Mouse (Mus musculus): ENCODE results near the gene Oxct1. TPM values are rescaled to one million over a fixed set of nuclear protein-coding genes. Genes with fewer than 3 reads are reported as not detected.

The Oxct1 gene
- total and polyA plus RNA-seq, 3 experiments, result 6.5 to 64.4 (median 14.0) TPM

GRCm38 (mm10) chr15:4154646-4155045 lies 128.5 kb downstream of the Oxct1 start:
- Histone ChIP-seq H3K36me3 (replicated peaks) (no peaks in the 10 kb centered on the region), H3K4me1 (ENCODE audit: insufficient read depth, low read depth, low read length) (no peaks in the 10 kb centered on the region), H3K9me3 (replicated peaks) (no peaks in the 10 kb centered on the region), H3K27me3 (ENCODE audit: insufficient read depth, low read length) (no peaks in the 10 kb centered on the region), H3K4me3 (ENCODE audit: low read depth, low read length) (no peak overlapping the region)
- TF ChIP-seq GATA1 (IDR thresholded peaks at IDR 0.05; ENCODE audit: borderline replicate concordance, low read length) (no peak), GATA2 (IDR thresholded peaks at IDR 0.05; ENCODE audit: borderline replicate concordance, low read depth, low read length) (no peak), TAL1 (conservative IDR thresholded peaks at IDR 0.05; ENCODE audit: low read depth, low read length) (no peak), POLR2AphosphoS5 (IDR thresholded peaks at IDR 0.05; ENCODE audit: insufficient replicate concordance, low read depth, low read length) (no peak), CTCF (IDR thresholded peaks at IDR 0.05; ENCODE audit: low read depth, low read length) (no peak)
- no peak for DNase-seq (ENCODE audit: low spot score)
- no peak for ATAC-seq (ENCODE audit: extremely low read depth, insufficient number of reproducible peaks, low FRiP score, poor library complexity, severe bottlenecking)

GRCm38 (mm10) chr15:4167946-4168345 lies 141.8 kb downstream of the Oxct1 start:
- DNase-seq (ENCODE audit: low spot score), result no peak
- no peak for ATAC-seq (ENCODE audit: extremely low read depth, insufficient number of reproducible peaks, low FRiP score, poor library complexity, severe bottlenecking)
- TF ChIP-seq GATA1 (IDR thresholded peaks at IDR 0.05; ENCODE audit: borderline replicate concordance, low read length), result no peak
- TF ChIP-seq CTCF (IDR thresholded peaks at IDR 0.05; ENCODE audit: low read depth, low read length), result no peak
- no peak for TF ChIP-seq TAL1 (conservative IDR thresholded peaks at IDR 0.05; ENCODE audit: low read depth, low read length)
- no peak for TF ChIP-seq POLR2AphosphoS5 (IDR thresholded peaks at IDR 0.05; ENCODE audit: insufficient replicate concordance, low read depth, low read length)
- no peak for TF ChIP-seq GATA2 (IDR thresholded peaks at IDR 0.05; ENCODE audit: borderline replicate concordance, low read depth, low read length)
- Histone ChIP-seq H3K4me3 (ENCODE audit: low read depth, low read length) (no peak overlapping the region), H3K4me1 (ENCODE audit: insufficient read depth, low read depth, low read length) (no peaks in the 10 kb centered on the region), H3K27me3 (ENCODE audit: insufficient read depth, low read length) (no peaks in the 10 kb centered on the region), H3K9me3 (replicated peaks) (no peaks in the 10 kb centered on the region), H3K36me3 (replicated peaks) (no peaks in the 10 kb centered on the region)

DNA sequence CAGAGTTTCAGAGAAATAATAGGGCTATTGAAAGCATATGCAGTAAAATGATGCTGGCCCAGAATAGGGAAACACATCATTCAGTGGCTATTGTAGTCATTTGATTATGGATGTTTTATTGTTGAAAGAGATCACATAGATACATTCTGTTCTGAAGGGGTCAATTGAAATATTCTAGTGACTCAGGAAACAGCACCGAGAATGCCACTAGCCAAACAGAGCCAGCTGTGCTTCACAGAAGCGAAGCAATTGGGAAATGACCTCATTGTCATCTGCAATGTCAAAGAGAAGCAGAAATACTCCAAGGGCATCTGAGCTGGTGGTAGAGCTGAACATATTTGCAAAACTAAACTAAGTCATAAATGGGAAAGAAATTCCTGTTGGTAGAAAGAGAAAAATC lies 145.4 kb downstream of the Oxct1 start:
- Histone ChIP-seq H3K4me3 (ENCODE audit: low read depth, low read length) (no peak overlapping the region), H3K36me3 (replicated peaks) (no peaks in the 10 kb centered on the region), H3K27me3 (ENCODE audit: insufficient read depth, low read length) (no peaks in the 10 kb centered on the region), H3K4me1 (ENCODE audit: insufficient read depth, low read depth, low read length) (no peaks in the 10 kb centered on the region), H3K9me3 (replicated peaks) (no peaks in the 10 kb centered on the region)
- DNase-seq (ENCODE audit: low spot score) (no peak), ATAC-seq (ENCODE audit: extremely low read depth, insufficient number of reproducible peaks, low FRiP score, poor library complexity, severe bottlenecking) (no peak)
- TF ChIP-seq TAL1 (conservative IDR thresholded peaks at IDR 0.05; ENCODE audit: low read depth, low read length) (no peak), POLR2AphosphoS5 (IDR thresholded peaks at IDR 0.05; ENCODE audit: insufficient replicate concordance, low read depth, low read length) (no peak), GATA1 (IDR thresholded peaks at IDR 0.05; ENCODE audit: borderline replicate concordance, low read length) (no peak), CTCF (IDR thresholded peaks at IDR 0.05; ENCODE audit: low read depth, low read length) (no peak), GATA2 (IDR thresholded peaks at IDR 0.05; ENCODE audit: borderline replicate concordance, low read depth, low read length) (no peak)

DNA sequence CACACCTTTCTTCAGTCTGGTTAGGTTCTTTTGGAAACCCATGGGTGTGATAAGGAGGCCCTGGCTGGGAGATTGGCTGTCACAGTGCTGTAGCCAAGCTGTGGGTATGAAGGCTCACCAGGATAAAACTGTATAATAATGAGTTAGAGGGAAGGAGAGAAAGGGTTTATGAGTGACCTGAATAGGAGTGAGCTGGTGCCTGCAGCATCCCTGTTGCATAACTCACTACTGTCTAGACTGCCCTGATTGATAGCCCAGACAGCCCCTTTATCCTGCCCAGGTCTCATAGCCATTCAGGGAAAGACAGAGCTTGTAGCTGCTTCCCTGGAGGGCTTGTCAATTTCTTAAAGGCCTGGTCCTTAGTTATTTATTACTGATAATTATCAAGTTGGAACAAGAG lies 171.7 kb downstream of the Oxct1 start:
- no peaks in the 10 kb centered on the region for H3K27me3 ChIP-seq (ENCODE audit: insufficient read depth, low read length)
- H3K4me1 ChIP-seq (ENCODE audit: insufficient read depth, low read depth, low read length), result no peaks in the 10 kb centered on the region
- TF ChIP-seq CTCF (IDR thresholded peaks at IDR 0.05; ENCODE audit: low read depth, low read length) (no peak), POLR2AphosphoS5 (IDR thresholded peaks at IDR 0.05; ENCODE audit: insufficient replicate concordance, low read depth, low read length) (no peak), TAL1 (conservative IDR thresholded peaks at IDR 0.05; ENCODE audit: low read depth, low read length) (no peak), GATA2 (IDR thresholded peaks at IDR 0.05; ENCODE audit: borderline replicate concordance, low read depth, low read length) (no peak), GATA1 (IDR thresholded peaks at IDR 0.05; ENCODE audit: borderline replicate concordance, low read length) (no peak)
- no peaks in the 10 kb centered on the region for H3K36me3 ChIP-seq (replicated peaks)
- ATAC-seq (ENCODE audit: extremely low read depth, insufficient number of reproducible peaks, low FRiP score, poor library complexity, severe bottlenecking) (no peak), DNase-seq (ENCODE audit: low spot score) (no peak)
- H3K9me3 ChIP-seq (replicated peaks), result no peaks in the 10 kb centered on the region
- no peak overlapping the region for H3K4me3 ChIP-seq (ENCODE audit: low read depth, low read length)

Other genes starting within 250 kb of the Oxct1 start
- gene Fbxo4, start 46.8 kb upstream of the Oxct1 start, total RNA-seq (2014; fragmentation: Nextera tagmentation), result 10.0 and 17.2 TPM in 2 replicates
- gene Fbxo4, start 46.8 kb upstream of the Oxct1 start, total RNA-seq (2017), result 20.1 and 23.2 TPM in 2 replicates
- gene Fbxo4, start 46.8 kb upstream of the Oxct1 start, polyA plus RNA-seq (2012), result 1.4 and 2.1 TPM in 2 replicates
- gene AW549877, start 30.6 kb upstream of the Oxct1 start, total RNA-seq (2014; fragmentation: Nextera tagmentation), result 97.1 and 110 TPM in 2 replicates
- gene AW549877, start 30.6 kb upstream of the Oxct1 start, total RNA-seq (2017), result 25.4 and 30.9 TPM in 2 replicates
- gene AW549877, start 30.6 kb upstream of the Oxct1 start, polyA plus RNA-seq (2012), result 1.4 and 1.8 TPM in 2 replicates

All from G1E (cell line).